Mouse (Mus musculus) heart, postnatal 0 days (tissue): ENCODE results near the gene Ddx19a. TPM values are rescaled to one million over a fixed set of nuclear protein-coding genes. Genes with fewer than 3 reads are reported as not detected.
"Not testable (repeated sequence)": the region's sequence is repeated elsewhere in the genome, so short reads cannot be mapped to it uniquely, and the experiment has no call there.

Experiments
- ATAC-seq: fragments of 200-750 bp; cut with Nextera tagmentation; 2 replicates; pipeline ENCODE4 v1.8.0; 2017; ENCODE audit warnings: low read depth, moderate number of reproducible peaks, moderate library complexity; ENCODE audit not compliant: insufficient read depth
- DNase-seq: peaks from one replicate; pipeline ENCODE4 v3.0.0-alpha.2; 2016; ENCODE audit warnings: low spot score
- H3K27ac ChIP-seq: fragments of 300-500 bp; sonication (generic); 2 replicates; pipeline ENCODE4 v1.5.1; 2014; ENCODE audit warnings: low read depth, mild to moderate bottlenecking
- H3K27me3 ChIP-seq: fragments of 300-500 bp; sonication (generic); 2 replicates; pipeline ENCODE4 v1.6.1; 2014; ENCODE audit warnings: low read length, mixed read lengths; ENCODE audit not compliant: control insufficient read depth, insufficient read depth
- H3K36me3 ChIP-seq: fragments of 300-500 bp; sonication (generic); replicated peaks from 2 replicates; pipeline ENCODE4 v1.6.1; 2014; ENCODE audit warnings: low read length, mixed read lengths; ENCODE audit not compliant: control insufficient read depth, insufficient read depth
- H3K4me1 ChIP-seq: fragments of 300-500 bp; sonication (generic); 2 replicates; pipeline ENCODE4 v1.6.1; 2014; ENCODE audit warnings: antibody characterized with exemption; ENCODE audit not compliant: control insufficient read depth, insufficient read depth
- H3K4me2 ChIP-seq: fragments of 300-500 bp; sonication (generic); 2 replicates; pipeline ENCODE4 v1.6.1; 2014; ENCODE audit warnings: low read depth, mild to moderate bottlenecking, low read length, moderate library complexity
- H3K4me3 ChIP-seq: fragments of 300-500 bp; sonication (generic); 2 replicates; pipeline ENCODE4 v1.5.1; 2014; ENCODE audit warnings: low read depth, low read length
- H3K9ac ChIP-seq: fragments of 300-500 bp; sonication (generic); replicated peaks from 2 replicates; pipeline ENCODE4 v1.6.1; 2014; ENCODE audit warnings: low read depth, low read length, mixed read lengths
- H3K9me3 ChIP-seq: fragments of 300-500 bp; sonication (generic); replicated peaks from 2 replicates; pipeline ENCODE4 v1.6.1; 2016; ENCODE audit warnings: low read length; ENCODE audit not compliant: control insufficient read depth
- CTCF ChIP-seq: IDR thresholded peaks from 2 replicates; pipeline ENCODE4 v1.5.1; 2016; ENCODE audit warnings: antibody characterized with exemption, control low read depth, low read depth
- EP300 ChIP-seq: IDR thresholded peaks from 2 replicates; pipeline ENCODE4 v1.6.1; 2016; ENCODE audit warnings: antibody characterized with exemption, low read depth
- WGBS: fragments of 180-500 bp; shearing (Covaris S2); extraction: QIAGEN DNeasy Blood & Tissue Kit; methylation state at CpG from one replicate; pipeline ENCODE4 v1.1.7; 2014; 5-methylcytosine and 5-hydroxymethylcytosine counted together
- polyA plus RNA-seq: library from polyadenylated mRNA; unstranded; fragments of >200 nt; fragmentation: Nextera tagmentation; extraction: Ambion mirVana; gene quantifications from 2 replicates; pipeline ENCODE4 v1.2.1, GENCODE M21; 2015
- total RNA-seq: library from RNA; depleted of rRNA; stranded (reverse); fragments of >200 nt; gene quantifications from 2 replicates; pipeline ENCODE4 v1.2.3, GENCODE M21; 2014; ENCODE audit warnings: low replicate concordance

The Ddx19a gene
- total and polyA plus RNA-seq, 2 experiments from 2014 or later: 6.0 to 28.4 TPM

DNA sequence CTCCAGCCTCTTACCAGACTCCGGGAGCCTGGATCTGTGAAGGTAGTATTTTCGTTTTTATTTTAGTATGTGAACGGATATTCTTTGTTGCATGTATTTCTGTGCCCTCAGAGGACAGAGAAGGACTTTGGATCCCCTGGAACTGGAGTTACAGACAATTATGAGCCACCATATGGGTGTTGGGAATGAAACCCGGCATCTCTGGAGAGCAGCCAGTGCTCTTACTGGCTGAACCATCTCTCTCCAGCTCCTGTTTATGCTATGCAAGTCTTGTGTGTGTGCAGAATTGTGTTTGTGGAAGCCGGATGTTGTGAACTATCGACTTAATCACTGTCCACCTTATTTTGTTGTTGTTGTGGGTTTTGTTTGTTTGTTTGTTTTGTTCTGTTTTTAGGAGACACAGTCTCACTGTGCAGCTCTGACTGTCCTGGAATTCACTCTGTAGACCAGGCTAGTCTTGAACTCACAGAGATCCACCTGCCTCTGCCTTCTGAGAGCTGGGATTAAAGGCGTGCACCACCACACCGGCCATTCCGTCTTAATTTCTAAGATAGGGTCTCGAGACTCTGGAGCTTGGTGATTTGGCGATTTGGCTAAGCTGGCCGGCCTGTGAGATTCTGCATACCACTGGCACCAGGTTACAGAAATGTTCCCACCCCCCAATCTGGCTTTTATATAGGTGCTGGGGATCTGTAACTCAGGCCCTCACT is 38.4 kb downstream of the Ddx19a start:
- Histone ChIP-seq H3K27ac (no peak overlapping the region), H3K4me1 (no peaks in the 10 kb centered on the region), H3K9me3 (no peaks in the 10 kb centered on the region), H3K36me3 (peaks cover 40% of the 10 kb centered on the region), H3K4me3 (no peak overlapping the region), H3K4me2 (no peak overlapping the region), H3K9ac (no peak overlapping the region), H3K27me3 (no peaks in the 10 kb centered on the region)
- DNase-seq (no peak), ATAC-seq (no peak)
- WGBS: 93% methylated on average over 12 of the region's 12 CpGs
- no peak for TF ChIP-seq CTCF
- TF ChIP-seq EP300: no peak

DNA sequence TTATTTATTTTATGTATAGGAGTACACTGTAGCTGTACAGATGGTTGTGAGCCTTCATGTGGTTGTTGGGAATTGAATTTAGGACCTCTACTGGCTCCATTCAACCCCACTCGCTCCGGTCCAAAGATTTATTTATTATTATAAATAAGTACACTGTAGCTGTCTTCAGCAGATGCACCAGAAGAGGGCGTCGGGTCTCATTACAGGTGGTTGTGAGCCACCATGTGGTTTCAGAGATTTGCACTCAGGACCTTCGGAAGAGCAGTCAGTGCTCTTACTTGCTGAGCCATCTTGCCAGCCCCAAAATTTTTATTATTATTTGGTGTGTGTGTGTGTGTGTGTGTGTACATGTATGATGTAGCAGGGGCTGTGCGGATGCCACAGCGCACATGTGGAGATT is 39.0 kb downstream of the Ddx19a start:
- not testable (repeated sequence) for DNase-seq, H3K27me3 ChIP-seq, H3K9me3 ChIP-seq, H3K4me3 ChIP-seq, H3K4me2 ChIP-seq, H3K27ac ChIP-seq, H3K4me1 ChIP-seq, H3K9ac ChIP-seq, ATAC-seq
- peaks cover 39% of the 10 kb centered on the region for H3K36me3 ChIP-seq
- 93% methylated on average over 7 of the region's 7 CpGs for WGBS

DNA sequence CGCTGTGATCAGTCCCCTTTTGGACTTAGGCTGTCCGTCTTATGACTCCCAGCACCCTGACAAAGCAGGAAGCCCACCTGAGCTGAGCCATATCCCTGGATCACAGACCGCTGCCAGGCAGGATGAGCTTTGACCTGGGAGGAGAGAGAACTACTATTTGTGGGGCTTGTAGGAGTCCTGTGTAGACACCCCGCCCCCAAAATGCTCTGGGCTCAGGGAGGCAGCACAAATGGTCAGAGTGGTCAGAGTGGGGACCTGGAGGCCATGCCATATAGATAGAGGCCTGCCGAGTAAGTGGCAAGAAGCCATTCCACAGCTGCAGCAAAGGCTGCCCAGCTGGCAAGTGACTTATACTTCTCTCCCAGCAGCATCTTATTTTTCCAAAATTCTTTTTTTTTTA is 39.5 kb downstream of the Ddx19a start:
- H3K4me3 ChIP-seq: no peak overlapping the region
- no peak for ATAC-seq
- H3K9me3 ChIP-seq: no peaks in the 10 kb centered on the region
- H3K4me1 ChIP-seq: no peaks in the 10 kb centered on the region
- DNase-seq: no peak
- H3K27ac ChIP-seq: no peak overlapping the region
- 82% methylated on average over 5 of the region's 5 CpGs for WGBS
- TF ChIP-seq CTCF (no peak), EP300 (no peak)
- peaks cover 38% of the 10 kb centered on the region for H3K36me3 ChIP-seq
- H3K9ac ChIP-seq: no peak overlapping the region
- H3K27me3 ChIP-seq: no peaks in the 10 kb centered on the region
- no peak overlapping the region for H3K4me2 ChIP-seq

DNA sequence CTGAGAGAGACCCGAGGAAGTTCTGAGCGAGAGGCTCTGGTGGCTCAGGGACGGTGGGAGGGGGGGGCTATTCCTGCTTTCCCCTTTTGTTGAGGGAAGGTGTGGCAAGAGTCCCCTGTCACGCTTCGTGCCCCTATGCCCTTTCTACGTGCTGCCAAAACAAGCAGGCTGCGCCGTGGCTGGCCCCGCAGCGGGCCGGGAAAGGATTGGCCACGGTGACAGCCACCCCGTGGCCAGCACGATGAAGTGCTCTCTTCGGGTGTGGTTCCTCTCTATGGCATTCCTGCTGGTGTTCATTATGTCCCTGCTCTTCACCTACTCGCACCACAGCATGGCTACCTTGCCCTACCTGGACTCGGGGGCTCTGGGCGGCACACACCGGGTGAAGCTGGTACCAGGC is 40.1 kb downstream of the Ddx19a start:
- ATAC-seq (no peak), DNase-seq (no peak)
- Histone ChIP-seq H3K4me3 (no peak overlapping the region), H3K4me2 (no peak overlapping the region), H3K9ac (no peak overlapping the region), H3K36me3 (peaks cover 31% of the 10 kb centered on the region), H3K9me3 (no peaks in the 10 kb centered on the region), H3K27me3 (no peaks in the 10 kb centered on the region), H3K4me1 (no peaks in the 10 kb centered on the region), H3K27ac (no peak overlapping the region)
- TF ChIP-seq EP300: no peak
- no peak for TF ChIP-seq CTCF
- WGBS: 84% methylated on average over 19 of the region's 19 CpGs

DNA sequence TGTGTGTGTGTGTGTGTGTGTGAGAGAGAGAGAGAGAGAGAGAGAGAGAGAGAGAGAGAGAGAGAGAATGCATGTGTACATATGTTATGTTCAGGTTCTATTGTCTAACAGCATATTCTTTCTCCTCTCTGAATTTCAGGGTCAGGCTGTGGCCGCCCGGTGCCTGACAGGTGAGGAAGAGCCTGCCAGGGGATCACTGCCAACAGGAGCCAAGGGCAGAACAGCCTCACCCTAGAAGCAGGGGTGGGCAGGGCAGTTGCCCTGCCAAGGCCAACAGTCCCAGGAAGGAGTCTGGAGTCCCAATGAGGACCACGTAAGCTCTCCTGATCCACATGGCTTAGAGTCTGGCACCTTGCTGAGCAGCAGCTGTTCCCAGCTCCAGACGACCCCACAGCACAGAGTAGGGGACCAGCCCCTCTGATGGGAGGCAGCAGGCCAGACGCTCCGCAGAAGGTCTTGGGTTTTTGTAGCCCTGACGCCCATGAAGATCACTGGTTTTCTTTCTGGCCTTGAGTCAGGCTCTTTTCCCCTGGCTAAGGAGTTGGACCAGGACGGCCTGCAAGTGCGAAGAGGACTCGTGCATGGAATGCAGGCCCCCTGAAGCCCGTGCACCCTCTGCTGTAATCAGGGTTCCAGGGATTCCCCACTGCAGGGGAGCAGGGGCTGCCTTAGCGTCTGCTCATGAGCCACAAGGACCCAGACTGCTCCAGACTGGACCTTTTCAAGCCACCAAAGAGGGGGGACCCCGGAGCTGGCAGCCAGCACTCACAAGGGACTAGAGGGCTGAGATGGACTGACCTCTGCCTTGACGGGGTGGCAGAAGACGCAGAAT is 40.8 kb downstream of the Ddx19a start:
- no peaks in the 10 kb centered on the region for H3K27me3 ChIP-seq
- DNase-seq: no peak
- H3K4me1 ChIP-seq: no peaks in the 10 kb centered on the region
- H3K4me3 ChIP-seq: no peak overlapping the region
- no peak overlapping the region for H3K4me2 ChIP-seq
- H3K9me3 ChIP-seq: no peaks in the 10 kb centered on the region
- TF ChIP-seq EP300: no peak
- no peak for TF ChIP-seq CTCF
- no peak for ATAC-seq
- 83% methylated on average over 15 of the region's 15 CpGs for WGBS
- H3K9ac ChIP-seq: no peak overlapping the region
- peaks cover 25% of the 10 kb centered on the region for H3K36me3 ChIP-seq
- no peak overlapping the region for H3K27ac ChIP-seq
